Mouse (Mus musculus): ENCODE results near the gene Senp1. TPM values are rescaled to one million over a fixed set of nuclear protein-coding genes. Genes with fewer than 3 reads are reported as not detected.

Senp1 gene
- polyA plus RNA-seq, 1 experiment = 30.6 TPM

DNA sequence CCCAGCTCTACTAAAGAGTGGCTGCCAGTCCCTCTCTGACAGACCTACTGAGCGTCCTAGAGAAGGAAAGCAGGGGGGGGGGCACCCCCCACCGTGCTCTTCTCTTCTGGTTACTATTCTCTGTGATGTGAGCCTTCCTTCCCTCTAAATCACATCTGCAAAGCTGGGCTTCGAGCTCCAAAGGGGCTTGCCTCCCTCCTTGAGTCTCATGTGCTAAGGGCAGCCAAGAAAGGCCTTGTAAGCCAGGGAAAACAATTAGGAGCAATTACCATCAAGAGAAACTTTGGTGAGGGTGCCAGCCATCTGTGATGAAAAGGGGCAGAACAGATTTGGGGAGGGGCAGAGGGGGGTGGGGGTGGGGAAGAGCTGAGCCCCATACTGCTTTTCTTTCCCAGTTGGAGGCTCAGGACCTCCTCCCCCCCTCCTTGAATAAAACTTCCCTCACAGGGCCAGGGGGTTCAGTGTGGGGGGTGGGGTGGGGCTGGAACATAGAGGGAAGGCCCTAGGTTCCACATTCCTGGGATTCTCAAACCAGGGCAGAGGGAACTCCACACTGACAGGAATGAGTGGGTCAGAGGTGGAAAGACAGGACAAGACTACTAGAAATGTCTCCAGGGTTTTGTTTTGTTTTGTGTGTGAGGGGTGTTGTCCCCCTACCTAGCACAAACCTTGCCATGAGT is 58.3 kb downstream of the Senp1 start:
- H3K4me3 ChIP-seq (ENCODE audit: insufficient read depth, low read length) = no peak overlapping the region
- no peaks in the 10 kb centered on the region for H3K4me1 ChIP-seq (ENCODE audit: control insufficient read depth, insufficient read depth, low read length)
- H3K27ac ChIP-seq (ENCODE audit: insufficient read depth, low read length) = no peak overlapping the region
- no peak for TF ChIP-seq POLR2A (IDR thresholded peaks at IDR 0.05; ENCODE audit: low read depth, low read length)
- no peak for TF ChIP-seq CTCF (IDR thresholded peaks at IDR 0.05; ENCODE audit: borderline replicate concordance, insufficient read depth, low read length)

DNA sequence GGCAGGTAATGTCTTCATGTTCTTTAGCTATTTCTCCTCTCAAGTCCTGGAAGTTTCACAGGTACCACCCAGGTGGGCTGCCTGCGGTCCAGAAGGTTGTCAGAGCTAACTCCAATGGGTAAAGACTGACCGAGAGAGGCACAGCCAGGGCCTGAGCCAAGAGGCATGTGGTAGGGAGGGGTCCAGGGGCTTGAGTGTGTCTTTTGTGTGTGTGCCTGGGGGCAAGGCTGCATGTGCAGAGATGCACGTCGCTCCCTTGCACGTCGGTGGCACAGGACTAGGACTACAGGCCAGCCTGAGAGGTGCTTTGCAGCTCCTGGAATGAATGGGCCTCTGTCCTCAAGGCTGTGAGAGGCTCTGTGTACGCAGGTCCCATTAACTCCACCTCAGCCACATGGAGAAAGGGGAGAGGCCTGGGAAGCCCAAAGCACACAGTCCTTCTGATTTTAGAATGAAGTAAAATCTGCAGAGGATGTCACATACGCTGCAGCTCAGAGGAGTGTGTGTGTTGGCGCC is 60.3 kb downstream of the Senp1 start:
- Histone ChIP-seq H3K4me3 (ENCODE audit: insufficient read depth, low read length) (no peak overlapping the region), H3K4me1 (ENCODE audit: control insufficient read depth, insufficient read depth, low read length) (no peaks in the 10 kb centered on the region), H3K27ac (ENCODE audit: insufficient read depth, low read length) (no peak overlapping the region)
- TF ChIP-seq CTCF (IDR thresholded peaks at IDR 0.05; ENCODE audit: borderline replicate concordance, insufficient read depth, low read length) (no peak), POLR2A (IDR thresholded peaks at IDR 0.05; ENCODE audit: low read depth, low read length) (no peak)

DNA sequence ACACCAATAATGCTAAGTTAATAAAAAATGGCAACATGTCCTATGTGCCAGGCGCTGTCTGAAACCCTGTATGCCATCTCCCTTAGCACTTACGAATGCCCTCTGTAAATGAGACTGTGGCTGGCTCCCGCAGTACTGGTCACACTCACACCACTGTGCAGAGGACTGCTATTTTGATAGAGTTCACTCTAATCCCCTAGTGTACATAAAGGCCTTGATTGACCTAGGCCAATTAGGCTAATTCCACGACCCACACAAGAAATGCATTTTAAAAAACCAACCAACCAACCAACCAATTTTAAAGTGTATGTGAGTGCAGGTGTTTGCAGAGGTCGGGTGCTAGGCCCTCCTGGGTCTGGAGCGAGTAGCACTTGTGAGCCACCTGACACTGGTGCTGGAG is 63.7 kb downstream of the Senp1 start:
- Histone ChIP-seq H3K4me3 (ENCODE audit: insufficient read depth, low read length) (no peak overlapping the region), H3K4me1 (ENCODE audit: control insufficient read depth, insufficient read depth, low read length) (no peaks in the 10 kb centered on the region), H3K27ac (ENCODE audit: insufficient read depth, low read length) (no peak overlapping the region)
- TF ChIP-seq POLR2A (IDR thresholded peaks at IDR 0.05; ENCODE audit: low read depth, low read length) (no peak), CTCF (IDR thresholded peaks at IDR 0.05; ENCODE audit: borderline replicate concordance, insufficient read depth, low read length) (no peak)

DNA sequence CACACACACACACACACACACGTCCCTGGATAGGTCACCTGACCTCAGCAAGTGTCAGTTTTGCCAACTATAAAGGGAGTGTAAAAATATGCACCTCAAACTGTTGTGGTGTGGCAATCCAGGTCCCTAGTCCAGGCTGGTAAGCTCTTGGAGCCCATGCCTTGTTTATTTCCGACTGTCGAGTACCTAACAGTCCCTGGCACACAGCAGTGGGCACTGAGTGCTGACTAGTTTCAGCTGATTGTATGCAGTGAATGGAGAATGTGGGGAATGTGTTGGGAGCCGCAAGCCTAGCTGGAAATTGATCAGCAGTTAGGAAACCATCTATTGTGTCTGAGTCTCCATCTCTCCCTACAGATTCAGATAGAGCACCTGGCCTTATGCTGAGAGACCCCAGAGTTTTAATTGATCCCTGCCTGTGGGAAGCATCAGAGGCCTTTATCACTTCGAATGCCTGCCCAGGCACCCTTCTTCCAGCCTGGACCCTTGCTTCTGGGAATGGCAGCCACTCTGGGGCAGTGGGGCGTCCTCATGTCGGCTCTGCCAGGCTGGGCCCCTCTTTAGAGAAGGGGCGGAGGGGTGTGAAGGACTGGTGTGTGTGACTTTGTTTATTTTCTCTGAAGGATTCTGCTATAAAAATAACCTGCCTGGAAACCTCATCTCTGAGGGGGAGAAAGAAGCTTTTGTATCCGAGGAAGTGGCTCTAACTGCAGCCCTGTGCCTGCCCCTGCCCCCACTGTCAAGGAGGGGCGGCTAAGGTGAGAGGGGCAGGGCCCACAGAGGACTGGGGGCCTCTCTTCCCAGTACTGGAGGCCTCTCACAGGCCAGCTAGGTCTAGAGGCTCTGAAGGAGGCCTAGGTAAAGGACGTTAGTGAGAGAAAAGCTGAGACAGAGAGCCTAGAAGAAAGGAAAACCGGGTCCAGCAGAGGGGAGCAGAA is 66.3 kb downstream of the Senp1 start:
- no peak for TF ChIP-seq POLR2A (IDR thresholded peaks at IDR 0.05; ENCODE audit: low read depth, low read length)
- TF ChIP-seq CTCF (IDR thresholded peaks at IDR 0.05; ENCODE audit: borderline replicate concordance, insufficient read depth, low read length) = no peak
- H3K4me1 ChIP-seq (ENCODE audit: control insufficient read depth, insufficient read depth, low read length) = no peaks in the 10 kb centered on the region
- H3K27ac ChIP-seq (ENCODE audit: insufficient read depth, low read length) = no peak overlapping the region
- no peak overlapping the region for H3K4me3 ChIP-seq (ENCODE audit: insufficient read depth, low read length)

DNA sequence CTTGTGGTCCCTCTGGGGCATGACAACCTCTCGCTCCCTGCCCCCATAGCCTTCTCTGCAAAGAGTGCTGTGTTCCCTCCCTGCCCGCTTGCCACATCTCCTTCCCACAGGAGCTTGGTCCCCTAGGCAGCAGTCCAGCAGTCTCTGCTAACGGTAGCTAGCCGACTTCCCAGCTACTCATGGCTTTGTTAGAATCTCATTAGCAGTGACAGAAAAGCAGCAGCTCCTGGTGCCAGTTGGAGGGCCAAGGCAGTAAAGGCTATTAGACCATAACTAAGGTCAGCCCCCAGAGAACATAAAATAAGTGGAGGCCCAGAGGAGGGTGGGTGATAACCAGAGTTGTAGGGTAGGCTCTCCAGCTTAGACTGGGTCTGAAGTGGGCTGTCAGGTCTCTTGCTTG is 67.9 kb downstream of the Senp1 start:
- Histone ChIP-seq H3K4me3 (ENCODE audit: insufficient read depth, low read length) (no peak overlapping the region), H3K4me1 (ENCODE audit: control insufficient read depth, insufficient read depth, low read length) (no peaks in the 10 kb centered on the region), H3K27ac (ENCODE audit: insufficient read depth, low read length) (no peak overlapping the region)
- TF ChIP-seq POLR2A (IDR thresholded peaks at IDR 0.05; ENCODE audit: low read depth, low read length) (no peak), CTCF (IDR thresholded peaks at IDR 0.05; ENCODE audit: borderline replicate concordance, insufficient read depth, low read length) (no peak)

DNA sequence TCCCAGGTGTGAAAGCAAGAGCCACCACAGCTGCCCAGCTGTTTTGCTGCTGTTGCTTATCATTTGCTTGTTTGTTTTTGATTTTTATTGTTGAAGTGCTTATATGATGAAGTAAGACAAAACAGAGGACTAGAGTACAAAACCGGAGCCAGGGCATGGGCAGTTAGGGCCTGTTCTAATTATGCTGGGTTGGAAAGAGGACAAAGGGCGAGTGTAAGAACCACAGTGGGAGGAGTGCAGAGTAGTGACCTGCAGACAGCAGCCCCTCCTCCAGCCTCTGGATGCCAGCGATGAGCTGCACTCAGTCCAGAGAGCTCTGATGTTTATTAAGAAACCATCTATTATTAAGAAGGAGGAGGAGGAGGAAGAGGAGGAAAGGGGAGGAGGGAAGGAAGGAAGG is 70.4 kb downstream of the Senp1 start:
- TF ChIP-seq POLR2A (IDR thresholded peaks at IDR 0.05; ENCODE audit: low read depth, low read length) (no peak), CTCF (IDR thresholded peaks at IDR 0.05; ENCODE audit: borderline replicate concordance, insufficient read depth, low read length) (no peak)
- no peaks in the 10 kb centered on the region for H3K4me1 ChIP-seq (ENCODE audit: control insufficient read depth, insufficient read depth, low read length)
- H3K4me3 ChIP-seq (ENCODE audit: insufficient read depth, low read length) = no peak overlapping the region
- H3K27ac ChIP-seq (ENCODE audit: insufficient read depth, low read length) = no peak overlapping the region

DNA sequence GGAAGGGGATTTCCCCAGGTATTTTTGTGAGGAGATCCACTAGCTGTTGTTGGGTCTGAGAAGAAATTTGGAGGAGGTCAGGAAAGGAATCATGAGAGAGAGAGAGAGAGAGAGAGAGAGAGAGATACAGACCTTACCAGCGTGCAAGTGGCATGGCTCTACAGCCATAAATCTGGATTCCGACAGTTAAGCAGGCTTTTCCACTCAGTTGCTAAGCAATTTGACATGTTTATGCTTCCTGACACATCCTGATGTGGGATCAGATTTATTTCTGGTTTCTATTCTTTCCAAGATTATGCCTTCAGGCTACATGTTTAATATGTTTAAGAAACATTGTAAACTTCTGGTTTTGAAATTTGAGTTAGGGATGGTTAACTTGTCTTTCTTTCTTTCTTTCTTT is 71.7 kb downstream of the Senp1 start:
- TF ChIP-seq POLR2A (IDR thresholded peaks at IDR 0.05; ENCODE audit: low read depth, low read length) (no peak), CTCF (IDR thresholded peaks at IDR 0.05; ENCODE audit: borderline replicate concordance, insufficient read depth, low read length) (no peak)
- Histone ChIP-seq H3K4me1 (ENCODE audit: control insufficient read depth, insufficient read depth, low read length) (no peaks in the 10 kb centered on the region), H3K4me3 (ENCODE audit: insufficient read depth, low read length) (no peak overlapping the region), H3K27ac (ENCODE audit: insufficient read depth, low read length) (no peak overlapping the region)

DNA sequence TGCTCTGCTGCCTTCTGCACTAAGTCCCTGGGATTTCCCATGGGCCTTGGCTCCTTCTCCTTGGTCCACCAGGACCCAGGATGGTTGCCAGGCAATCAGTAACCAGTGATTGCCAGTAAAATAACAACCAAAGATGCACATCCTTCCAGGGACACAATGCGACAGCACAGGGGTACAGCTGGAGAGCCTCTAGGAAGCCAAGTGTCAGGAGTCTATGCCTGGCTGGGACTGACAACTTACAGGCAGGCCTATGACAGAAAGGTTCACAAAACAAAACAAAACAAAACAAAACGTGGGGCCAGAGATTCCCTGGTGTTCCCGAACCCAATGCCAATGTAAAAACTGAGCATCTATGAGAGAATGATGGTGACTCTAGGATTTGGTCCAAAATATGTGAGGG is 74.5 kb downstream of the Senp1 start:
- H3K4me1 ChIP-seq (ENCODE audit: control insufficient read depth, insufficient read depth, low read length) = no peaks in the 10 kb centered on the region
- H3K27ac ChIP-seq (ENCODE audit: insufficient read depth, low read length) = no peak overlapping the region
- TF ChIP-seq CTCF (IDR thresholded peaks at IDR 0.05; ENCODE audit: borderline replicate concordance, insufficient read depth, low read length) = no peak
- no peak overlapping the region for H3K4me3 ChIP-seq (ENCODE audit: insufficient read depth, low read length)

DNA sequence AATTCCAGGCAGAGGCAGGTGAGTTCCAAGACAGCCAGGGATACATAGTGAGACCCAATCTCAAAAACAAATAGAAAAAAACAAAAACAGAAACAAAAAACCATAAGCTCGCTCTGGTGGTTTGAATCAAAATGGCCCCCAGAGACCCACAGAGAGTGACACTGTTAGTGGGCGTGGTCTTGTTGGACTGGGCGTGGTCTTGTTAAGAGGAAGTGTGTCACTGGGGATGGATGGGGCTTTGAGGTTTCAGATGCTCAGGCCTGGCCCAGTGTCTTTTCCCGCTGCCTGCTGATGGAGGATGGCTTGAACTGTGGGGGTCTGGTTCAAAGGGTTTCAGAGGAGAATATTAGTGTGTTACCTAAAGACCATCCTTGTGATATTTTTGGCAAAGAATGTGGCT is 75.6 kb downstream of the Senp1 start:
- H3K27ac ChIP-seq (ENCODE audit: insufficient read depth, low read length) = no peak overlapping the region
- no peaks in the 10 kb centered on the region for H3K4me1 ChIP-seq (ENCODE audit: control insufficient read depth, insufficient read depth, low read length)
- no peak for TF ChIP-seq CTCF (IDR thresholded peaks at IDR 0.05; ENCODE audit: borderline replicate concordance, insufficient read depth, low read length)
- TF ChIP-seq POLR2A (IDR thresholded peaks at IDR 0.05; ENCODE audit: low read depth, low read length) = no peak
- H3K4me3 ChIP-seq (ENCODE audit: insufficient read depth, low read length) = no peak overlapping the region

DNA sequence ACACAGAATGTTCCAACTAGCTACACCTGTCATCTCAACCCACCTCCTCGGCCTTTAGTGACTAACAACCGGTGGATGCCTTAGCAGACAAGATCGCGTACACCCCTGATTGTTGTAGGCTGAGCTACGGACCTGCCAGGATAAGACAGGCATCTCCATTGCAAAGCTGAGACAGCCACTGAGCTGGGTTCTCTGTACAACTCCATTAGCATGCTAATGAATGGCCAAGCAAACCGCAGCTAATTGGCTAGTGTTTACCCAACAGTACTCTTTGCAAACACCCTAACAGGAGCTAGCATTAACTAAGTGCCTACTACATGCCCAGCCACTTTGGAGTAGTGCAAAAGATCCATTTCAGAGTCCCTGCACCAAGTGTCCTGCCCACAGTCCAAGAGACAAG is 80.7 kb downstream of the Senp1 start:
- Histone ChIP-seq H3K4me3 (ENCODE audit: insufficient read depth, low read length) (no peak overlapping the region), H3K4me1 (ENCODE audit: control insufficient read depth, insufficient read depth, low read length) (no peaks in the 10 kb centered on the region), H3K27ac (ENCODE audit: insufficient read depth, low read length) (no peak overlapping the region)
- no peak for TF ChIP-seq POLR2A (IDR thresholded peaks at IDR 0.05; ENCODE audit: low read depth, low read length)
- TF ChIP-seq CTCF (IDR thresholded peaks at IDR 0.05; ENCODE audit: borderline replicate concordance, insufficient read depth, low read length) = no peak
